Mouse (Mus musculus) heart, adult 2 months (tissue): ENCODE measurements around the gene Tacc2. TPM values are rescaled to one million over a fixed set of nuclear protein-coding genes. Genes with fewer than 3 reads are reported as not detected.

ENCODE experiments used
- DNase-seq, 2 experiments: peaks; one replicate each; pipeline ENCODE4 v3.0.0; 2021
- H3K27ac ChIP-seq: fragments of 200-600 bp; 2 replicates; pipeline ENCODE4 v1.8.1; 2022
- H3K27me3 ChIP-seq: fragments of 200-500 bp; 2 replicates; pipeline ENCODE4 v1.6.1; 2012; ENCODE audit warnings: mild to moderate bottlenecking, low read length, inconsistent platforms, mixed read lengths; ENCODE audit not compliant: control insufficient read depth, insufficient read depth
- H3K36me3 ChIP-seq: fragments of 200-500 bp; 2 replicates; pipeline ENCODE4 v1.6.1; 2012; ENCODE audit warnings: low read length, inconsistent platforms; ENCODE audit not compliant: control insufficient read depth, insufficient read depth
- H3K4me1 ChIP-seq: fragments of 200-500 bp; 2 replicates; pipeline ENCODE4 v1.6.1; 2011; ENCODE audit warnings: low read length; ENCODE audit not compliant: control insufficient read depth, insufficient read depth
- H3K4me3 ChIP-seq: fragments of 200-600 bp; 2 replicates; pipeline ENCODE4 v1.8.1; 2022
- H3K79me2 ChIP-seq: fragments of 200-500 bp; replicated peaks from 2 replicates; pipeline ENCODE4 v1.6.1; 2012; ENCODE audit warnings: mild to moderate bottlenecking, inconsistent platforms, low read length, moderate library complexity, mixed read lengths; ENCODE audit not compliant: control insufficient read depth, insufficient read depth
- H3K9ac ChIP-seq: fragments of 200-500 bp; 2 replicates; pipeline ENCODE4 v1.6.1; 2012; ENCODE audit warnings: low read depth, mild to moderate bottlenecking, control low read depth, inconsistent platforms, low read length, mixed read lengths
- CTCF ChIP-seq: fragments of 200-600 bp; IDR thresholded peaks from 2 replicates; pipeline ENCODE4 v1.8.1; 2022; ENCODE audit warnings: antibody characterized with exemption, mild to moderate bottlenecking, moderate library complexity
- EP300 ChIP-seq: fragments of 200-500 bp; IDR thresholded peaks from 2 replicates; pipeline ENCODE4 v1.6.1; 2011; ENCODE audit warnings: low read depth, low read length, control low read depth; ENCODE audit not compliant: insufficient read depth
- POLR2A ChIP-seq: fragments of 200-500 bp; IDR thresholded peaks from 2 replicates; pipeline ENCODE4 v1.6.1; 2011; ENCODE audit warnings: mild to moderate bottlenecking, low read depth, low read length, control low read depth; ENCODE audit not compliant: insufficient read depth
- WGBS: fragments of 180-500 bp; shearing (Covaris S2); methylation state at CpG from one replicate; pipeline ENCODE4 v1.1.7; 2018; 5-methylcytosine and 5-hydroxymethylcytosine counted together
- intact Hi-C: fragments of 180-260 bp; cut with DNase I; formaldehyde crosslinking; loops from one replicate; pipeline ENCODE4 v1.15.1; 2025
- polyA plus RNA-seq: library from polyadenylated mRNA; depleted of rRNA; stranded (reverse); fragments of >200 nt; gene quantifications from 2 replicates; pipeline ENCODE4 v1.2.3, GENCODE M21; 2012
- total RNA-seq, 2 experiments: library from RNA; stranded (reverse); gene quantifications; 2 replicates each; pipeline ENCODE4 v1.2.3; 2021

Tacc2 gene
- total and polyA plus RNA-seq, 3 experiments = 117 to 480 (median 339) TPM

GRCm38 (mm10) chr7:130799418-130799817 lies 222.2 kb downstream of the Tacc2 start:
- Histone ChIP-seq H3K9ac (no peak overlapping the region), H3K4me3 (no peak overlapping the region), H3K27me3 (no peaks in the 10 kb centered on the region), H3K27ac (no peak overlapping the region), H3K79me2 (no peaks in the 10 kb centered on the region), H3K4me1 (no peaks in the 10 kb centered on the region), H3K36me3 (no peaks in the 10 kb centered on the region)
- TF ChIP-seq POLR2A (no peak), CTCF (no peak), EP300 (no peak)
- WGBS = 81% methylated on average over 10 of the region's 10 CpGs
- no peak for DNase-seq
- intact Hi-C loops = no loop called here

DNA sequence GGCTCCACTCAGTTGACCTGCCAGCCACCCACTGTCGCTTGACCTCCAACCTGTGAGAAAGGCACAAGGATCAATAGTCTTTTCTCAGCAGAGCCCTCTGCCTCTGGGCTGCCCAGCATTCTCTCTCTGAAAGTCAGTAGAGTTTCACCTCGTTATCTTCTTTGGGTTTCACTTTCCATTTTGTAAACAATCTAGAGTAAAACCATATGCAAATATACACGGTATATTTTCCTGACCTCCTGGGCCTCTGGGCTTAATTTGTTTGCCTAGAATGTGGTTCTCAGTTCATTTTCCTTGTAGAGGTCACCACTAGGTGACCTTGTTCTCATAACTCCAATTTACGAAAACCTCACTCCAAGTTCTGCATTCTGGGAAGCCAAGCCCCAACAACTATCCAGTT lies 223.4 kb downstream of the Tacc2 start:
- no peak overlapping the region for H3K4me3 ChIP-seq

DNA sequence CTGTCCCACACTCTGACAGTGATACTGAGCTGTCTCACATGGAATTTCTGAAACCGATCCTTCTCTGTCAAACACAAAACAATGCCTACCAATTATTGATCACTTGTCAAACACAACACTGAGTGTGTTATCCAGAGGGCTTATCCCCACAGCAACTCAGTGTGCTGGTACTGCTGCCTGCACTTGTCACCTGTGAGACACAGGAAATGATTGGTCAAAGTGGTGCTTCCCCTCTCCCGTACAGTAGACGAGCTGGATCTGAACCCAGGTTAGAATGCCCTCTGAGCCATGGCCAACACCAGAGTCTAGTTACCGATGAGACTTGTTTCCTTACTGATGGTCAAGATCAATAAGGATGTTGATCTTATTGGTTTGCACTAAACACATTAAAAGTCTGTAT lies 224.6 kb downstream of the Tacc2 start:
- Histone ChIP-seq H3K27ac (no peak overlapping the region), H3K79me2 (no peaks in the 10 kb centered on the region), H3K9ac (no peak overlapping the region), H3K4me3 (no peak overlapping the region), H3K4me1 (no peaks in the 10 kb centered on the region), H3K36me3 (no peaks in the 10 kb centered on the region), H3K27me3 (no peaks in the 10 kb centered on the region)
- WGBS = 86% methylated on average over 4 of the region's 4 CpGs
- TF ChIP-seq EP300 (no peak), POLR2A (no peak), CTCF (no peak)
- DNase-seq = no peak
- intact Hi-C loops = no loop called here

More for the DNA sequence above, 223.4 kb downstream of the Tacc2 start:
- H3K36me3 ChIP-seq = no peaks in the 10 kb centered on the region
- no peak overlapping the region for H3K9ac ChIP-seq
- no peaks in the 10 kb centered on the region for H3K27me3 ChIP-seq
- no peaks in the 10 kb centered on the region for H3K4me1 ChIP-seq
- no peaks in the 10 kb centered on the region for H3K79me2 ChIP-seq
- intact Hi-C loops = no loop called here
- no peak overlapping the region for H3K27ac ChIP-seq
- TF ChIP-seq EP300 = no peak
- TF ChIP-seq CTCF = no peak
- no peak for TF ChIP-seq POLR2A
- WGBS = 70% methylated on average over 4 of the region's 4 CpGs
- DNase-seq = no peak

DNA sequence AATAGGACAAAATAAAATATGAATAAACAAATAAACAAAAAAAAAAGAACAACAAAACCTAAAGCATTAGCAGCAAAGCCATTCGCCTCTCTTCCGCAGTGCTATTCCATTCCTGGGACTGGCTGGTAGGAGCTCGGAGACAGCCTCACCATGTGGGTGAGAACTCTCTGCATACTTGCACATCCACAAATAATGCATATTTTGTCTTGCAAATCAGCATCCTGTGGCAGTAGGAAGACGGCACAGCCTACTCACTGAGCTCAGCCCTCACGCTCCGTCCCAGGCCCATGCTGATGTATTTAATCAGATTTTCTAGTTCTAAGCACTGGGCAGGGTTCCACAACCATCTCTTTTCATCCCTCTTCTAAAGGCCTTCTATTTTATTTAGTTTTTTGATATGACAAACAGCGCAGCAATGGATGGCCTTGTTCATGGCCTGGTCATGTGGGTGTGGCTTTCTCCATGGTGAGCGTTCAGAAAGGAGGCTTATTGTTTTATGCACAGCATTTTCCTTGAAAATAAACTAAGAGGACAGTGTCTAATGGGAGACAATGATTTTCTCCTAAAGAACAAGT lies 226.1 kb downstream of the Tacc2 start:
- DNase-seq = no peak
- Histone ChIP-seq H3K4me1 (no peaks in the 10 kb centered on the region), H3K36me3 (no peaks in the 10 kb centered on the region), H3K27me3 (no peaks in the 10 kb centered on the region), H3K9ac (no peak overlapping the region), H3K4me3 (no peak overlapping the region), H3K79me2 (no peaks in the 10 kb centered on the region), H3K27ac (no peak overlapping the region)
- intact Hi-C loops = no loop called here
- TF ChIP-seq POLR2A (no peak), EP300 (no peak), CTCF (no peak)
- WGBS = 90% methylated on average over 8 of the region's 8 CpGs

GRCm38 (mm10) chr7:130804991-130805390 lies 227.8 kb downstream of the Tacc2 start:
- no peak overlapping the region for H3K9ac ChIP-seq
- intact Hi-C loops = no loop called here
- H3K4me3 ChIP-seq = no peak overlapping the region
- peak in 1 of 2 experiments; percentile 25 for DNase-seq
- H3K79me2 ChIP-seq = no peaks in the 10 kb centered on the region
- TF ChIP-seq POLR2A = no peak
- no peak for TF ChIP-seq CTCF
- TF ChIP-seq EP300 = no peak
- no peaks in the 10 kb centered on the region for H3K36me3 ChIP-seq
- WGBS = 67% methylated on average over 5 of the region's 5 CpGs
- no peaks in the 10 kb centered on the region for H3K4me1 ChIP-seq
- H3K27ac ChIP-seq = no peak overlapping the region
- H3K27me3 ChIP-seq = no peaks in the 10 kb centered on the region

GRCm38 (mm10) chr7:130807749-130808148 lies 230.5 kb downstream of the Tacc2 start:
- 34% methylated on average over 8 of the region's 8 CpGs for WGBS
- H3K27me3 ChIP-seq = no peaks in the 10 kb centered on the region
- H3K4me3 ChIP-seq = no peak overlapping the region
- H3K27ac ChIP-seq = no peak overlapping the region
- H3K9ac ChIP-seq = no peak overlapping the region
- H3K79me2 ChIP-seq = no peaks in the 10 kb centered on the region
- DNase-seq = peak; percentile 40 to 56
- intact Hi-C loops = no loop called here
- no peaks in the 10 kb centered on the region for H3K4me1 ChIP-seq
- TF ChIP-seq EP300 (no peak), CTCF (no peak), POLR2A (no peak)
- H3K36me3 ChIP-seq = no peaks in the 10 kb centered on the region
